Mouse (Mus musculus) lung, postnatal 14 days (tissue): Measurements from ENCODE around the gene Tgfa.

Experiments
- DNase-seq: peaks from one replicate; pipeline ENCODE4 v3.0.0; 2021

The Tgfa gene

DNA sequence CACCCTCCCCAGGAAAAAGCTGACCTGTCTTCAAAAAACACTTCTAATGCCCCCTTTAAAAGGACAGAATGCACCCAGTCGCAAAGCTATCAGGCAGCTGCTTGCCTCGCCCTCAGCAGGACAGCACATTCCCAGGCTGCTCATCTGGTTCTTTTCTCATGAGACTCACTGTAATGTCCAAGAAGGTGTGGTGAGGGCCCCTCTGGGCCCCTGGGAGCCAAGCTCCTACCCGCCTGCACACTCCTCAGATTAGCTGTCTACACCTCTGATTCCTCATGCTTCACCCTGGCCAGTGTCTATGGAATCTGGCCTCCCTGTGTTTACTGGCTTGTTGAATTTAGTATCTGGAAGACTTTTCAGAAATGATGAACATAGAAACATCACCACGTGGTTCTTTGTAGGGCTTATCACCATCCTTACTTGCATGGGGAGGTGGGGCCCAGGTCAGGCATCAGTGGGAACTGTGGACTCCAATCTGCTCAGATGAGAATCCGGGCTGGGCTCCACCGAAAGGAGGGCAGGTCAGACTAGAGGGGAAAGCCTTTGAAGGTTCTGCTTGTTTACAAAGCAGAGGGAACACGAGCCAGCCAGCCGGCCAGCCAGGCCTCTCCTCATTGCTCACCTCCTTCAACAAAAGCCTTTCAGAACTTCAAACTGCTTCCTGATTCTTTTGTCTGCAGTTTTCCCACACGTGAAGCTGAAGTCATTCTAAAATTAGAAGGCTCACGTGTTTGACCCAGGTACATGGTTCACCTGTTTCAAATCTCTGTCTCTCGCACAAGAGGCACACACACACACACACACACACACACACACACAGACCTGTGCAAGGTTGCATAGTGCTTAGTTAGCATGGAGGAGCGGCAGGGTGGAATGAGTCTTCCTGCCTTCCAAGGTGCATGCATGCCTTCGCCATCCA, 38.7 kb downstream of the Tgfa start:
- peak; percentile 28 for DNase-seq

DNA sequence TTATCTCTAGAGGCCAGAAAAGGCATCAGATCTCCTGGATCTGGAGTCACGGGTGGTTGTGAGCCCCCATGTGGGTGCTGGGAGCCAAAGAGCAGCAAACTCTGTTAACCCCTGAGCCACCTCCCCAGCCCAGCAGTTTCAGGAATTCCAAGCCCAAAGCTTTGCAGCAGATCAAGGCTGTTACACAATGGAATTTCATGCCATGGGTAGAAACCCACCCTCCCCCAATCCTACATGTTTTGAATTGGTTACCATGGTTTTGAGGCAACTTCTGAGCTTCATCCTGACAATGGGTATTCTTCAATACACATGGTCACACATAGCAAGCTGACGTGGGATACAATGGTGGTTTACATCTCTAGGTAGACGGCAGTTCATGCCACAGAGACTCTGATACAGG, 49.8 kb downstream of the Tgfa start:
- DNase-seq: no peak

DNA sequence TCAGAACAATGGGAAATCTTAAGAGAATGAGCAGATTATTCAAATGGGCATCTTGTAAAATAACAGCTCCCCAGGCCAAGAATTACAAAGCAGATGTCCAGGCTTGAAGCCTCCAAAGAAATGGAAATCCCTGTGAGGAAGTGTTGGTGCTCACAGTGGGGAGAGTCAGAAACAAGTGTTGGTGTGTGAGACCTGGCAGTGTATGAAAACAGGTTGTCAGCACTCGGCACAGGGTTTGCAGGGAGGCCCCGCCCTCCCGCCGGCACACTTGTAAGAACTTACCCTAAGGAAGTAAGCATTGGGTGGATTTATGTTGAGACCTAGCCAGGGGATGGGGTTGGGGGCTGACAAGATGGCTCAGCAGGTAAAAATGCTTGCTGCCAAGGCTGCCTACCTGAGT, 50.9 kb downstream of the Tgfa start:
- DNase-seq: no peak

DNA sequence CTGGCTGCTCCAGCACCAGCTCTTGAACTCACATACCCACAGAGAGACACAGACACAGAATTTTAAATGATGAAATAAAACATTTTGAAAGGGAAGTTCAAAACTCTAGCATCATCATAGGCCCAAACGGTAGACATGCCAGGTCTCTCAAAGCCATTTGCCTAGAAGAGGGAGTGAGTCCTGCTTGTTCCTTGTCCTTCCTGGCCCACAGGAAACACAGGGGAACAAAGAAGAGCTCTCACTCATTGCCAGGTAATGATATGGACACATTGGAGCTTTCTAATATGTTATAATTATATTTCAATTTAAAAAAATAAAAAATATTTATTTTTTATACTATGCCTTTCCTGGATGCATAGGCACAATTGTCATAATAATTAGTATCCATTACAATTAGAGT, 53.5 kb downstream of the Tgfa start:
- DNase-seq: no peak

DNA sequence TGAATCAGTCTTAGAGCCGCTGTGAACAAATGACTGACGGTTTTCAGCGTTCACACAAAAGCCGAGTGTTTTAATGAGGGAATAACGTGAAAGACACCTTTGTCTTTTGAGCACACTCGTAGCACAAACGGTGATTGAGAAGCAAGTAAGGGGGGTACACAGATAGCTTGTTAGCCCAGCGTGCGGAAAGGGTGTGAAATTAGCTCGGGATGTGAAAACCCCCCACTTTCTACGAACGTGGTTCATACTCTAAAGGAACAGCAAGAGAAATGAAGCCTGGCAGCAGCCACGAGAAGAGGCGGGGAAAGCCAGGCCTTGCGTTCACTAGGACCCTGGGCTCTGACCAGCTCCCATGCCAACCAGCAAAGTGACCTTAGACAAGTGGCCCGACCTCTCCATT, 54.0 kb downstream of the Tgfa start:
- no peak for DNase-seq

DNA sequence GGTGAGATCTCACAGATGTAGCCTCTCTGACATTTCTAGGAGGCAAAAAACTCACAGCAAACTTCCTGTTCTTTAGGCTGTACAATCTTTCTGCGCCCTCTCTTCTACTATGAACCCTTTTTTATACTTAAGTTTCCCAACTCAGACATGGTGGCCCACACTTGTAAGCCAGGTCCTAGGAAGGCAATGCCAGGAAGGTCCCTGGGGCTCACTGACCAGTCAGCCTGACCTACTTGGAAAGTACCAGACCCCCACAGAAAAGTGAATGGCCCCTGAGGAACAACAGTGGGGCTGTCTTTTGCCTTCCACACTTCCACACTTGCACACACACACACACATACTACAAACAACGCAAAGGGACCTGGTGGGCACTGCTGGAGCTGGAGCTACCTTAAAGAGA, 55.2 kb downstream of the Tgfa start:
- no peak for DNase-seq

DNA sequence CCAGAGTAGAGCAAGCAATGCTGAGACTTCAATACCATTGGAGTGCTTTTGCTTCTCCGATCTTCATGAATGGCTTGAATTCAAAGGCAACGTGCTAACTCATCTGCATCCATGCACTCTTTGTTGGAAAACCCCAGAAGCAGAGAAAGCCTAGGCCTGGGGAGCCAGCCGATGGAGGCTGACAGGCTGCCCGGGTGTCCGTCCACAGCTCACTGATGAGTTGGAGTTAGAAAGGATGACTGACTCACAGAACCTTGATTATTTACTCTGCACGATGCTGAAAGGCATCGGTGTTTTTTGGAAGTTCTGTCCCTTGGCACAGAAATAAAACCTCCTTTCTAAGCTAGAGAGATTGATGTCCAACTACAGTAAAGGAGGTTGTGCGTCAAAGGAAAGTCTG, 55.8 kb downstream of the Tgfa start:
- no peak for DNase-seq

DNA sequence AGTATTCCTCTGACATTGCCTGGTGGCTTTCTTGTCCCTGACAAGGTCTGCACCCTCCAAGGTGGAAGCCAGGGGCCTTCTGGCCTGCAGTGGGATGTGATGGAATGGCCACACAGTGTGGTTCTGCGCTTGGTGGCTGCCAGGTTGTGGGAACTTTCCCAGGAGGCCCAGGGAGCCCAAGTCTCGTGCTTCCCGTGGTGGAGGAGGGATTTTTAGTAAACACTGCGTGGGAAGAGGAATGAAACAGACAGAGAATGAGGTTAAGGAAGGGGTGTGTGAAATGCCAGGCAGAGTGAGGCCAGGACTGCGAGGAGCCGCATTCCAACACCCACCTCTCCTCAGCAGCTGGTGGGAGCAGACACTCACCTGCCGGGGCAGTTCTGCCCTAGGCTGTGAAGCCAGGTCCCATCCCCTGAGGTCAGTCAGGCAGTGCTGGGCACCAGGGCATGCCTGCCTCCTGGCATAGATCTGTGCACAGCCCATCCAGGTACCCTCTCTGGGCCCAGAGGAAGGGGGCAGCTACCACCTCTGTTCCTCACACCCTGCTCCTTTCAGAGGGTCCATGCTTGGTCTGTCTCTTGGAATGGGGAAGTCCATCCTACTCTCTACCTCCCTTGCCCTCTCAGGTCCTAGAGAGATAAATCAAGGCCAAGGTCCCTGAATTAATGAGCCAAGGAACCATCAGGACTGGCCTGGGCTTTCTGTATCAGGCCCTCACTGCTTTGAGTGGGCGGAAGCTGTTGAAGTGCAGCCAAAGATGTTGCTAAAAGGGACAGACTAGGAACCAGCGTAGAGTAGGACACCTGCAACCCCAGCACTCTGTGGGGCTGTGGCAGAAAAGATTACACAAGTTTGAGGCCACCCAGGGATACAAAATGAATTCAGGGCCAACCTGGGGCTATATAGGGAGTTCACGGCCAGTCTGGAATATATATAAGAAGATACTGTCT, 57.4 kb downstream of the Tgfa start:
- DNase-seq: no peak

DNA sequence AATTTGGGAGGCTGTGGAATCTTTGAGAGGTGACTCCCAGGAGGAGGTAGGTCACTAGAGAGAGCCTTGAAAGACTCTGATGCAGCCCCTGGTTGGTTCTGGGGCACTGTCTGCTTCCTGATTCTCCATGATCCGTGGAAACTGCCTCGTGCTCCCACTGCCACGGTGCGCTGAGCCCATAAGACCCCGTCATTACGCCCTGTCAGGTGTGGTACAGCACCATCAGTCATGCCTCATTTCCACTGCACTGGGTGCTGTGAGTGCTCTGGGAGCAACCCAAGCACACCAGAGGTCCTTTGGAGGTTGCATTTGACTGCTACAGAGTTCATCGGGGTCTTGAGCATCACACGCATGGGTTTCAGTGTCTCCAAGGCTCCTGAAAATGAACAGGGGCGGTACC, 60.9 kb downstream of the Tgfa start:
- no peak for DNase-seq

DNA sequence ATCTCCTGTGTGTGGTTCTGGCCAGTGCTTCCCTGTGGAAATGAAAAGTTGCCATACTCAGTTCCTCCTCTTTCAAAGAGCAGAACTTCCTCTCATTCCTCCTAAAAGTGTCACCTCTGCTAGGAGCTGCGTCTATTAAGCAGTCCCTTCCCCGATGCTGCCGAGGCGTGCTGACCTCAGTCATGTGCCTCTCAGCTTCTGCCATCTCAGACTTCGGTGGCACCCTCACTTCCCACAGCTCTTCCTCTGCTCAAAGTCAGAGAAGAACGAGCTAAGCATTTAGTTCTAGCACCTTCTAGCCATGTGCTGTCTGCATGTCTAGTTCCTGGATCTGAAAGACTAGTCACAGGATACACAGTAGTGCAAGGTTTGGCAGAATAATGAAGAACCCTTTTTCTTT, 64.2 kb downstream of the Tgfa start:
- no peak for DNase-seq

DNA sequence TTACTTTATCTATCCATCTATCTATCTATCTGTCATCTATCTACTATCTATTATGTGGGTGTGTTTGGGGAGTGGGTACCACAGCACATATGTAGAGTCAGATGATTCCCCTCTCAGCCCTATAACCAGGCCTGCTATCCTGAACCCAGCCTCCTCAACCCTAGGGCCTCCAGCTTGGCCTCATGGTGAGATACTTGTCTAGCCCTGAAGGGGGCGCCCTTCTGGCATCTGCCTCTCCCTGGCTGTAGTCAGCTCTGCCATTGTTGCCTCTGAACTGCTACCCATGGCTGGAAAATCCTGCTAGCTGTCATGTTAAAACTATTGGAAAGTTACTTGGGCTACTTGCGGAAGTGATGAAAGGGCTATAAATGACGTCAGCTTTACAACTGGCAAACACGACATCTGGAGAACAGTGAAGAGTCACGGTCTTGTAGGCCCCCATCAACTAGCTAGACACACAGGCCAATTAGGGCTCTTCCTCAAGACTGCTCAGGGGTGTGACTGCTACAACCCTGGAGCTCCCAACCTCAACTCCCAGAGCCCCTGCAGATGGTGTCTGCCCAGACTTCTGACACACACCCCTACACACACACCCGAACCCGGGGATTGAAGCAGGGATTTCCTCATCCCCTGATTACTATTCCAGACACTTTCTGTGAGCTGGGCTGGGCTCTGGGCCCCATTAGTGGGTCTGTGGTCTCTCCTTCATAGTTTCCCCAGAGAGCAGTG, 65.5 kb downstream of the Tgfa start:
- no peak for DNase-seq

DNA sequence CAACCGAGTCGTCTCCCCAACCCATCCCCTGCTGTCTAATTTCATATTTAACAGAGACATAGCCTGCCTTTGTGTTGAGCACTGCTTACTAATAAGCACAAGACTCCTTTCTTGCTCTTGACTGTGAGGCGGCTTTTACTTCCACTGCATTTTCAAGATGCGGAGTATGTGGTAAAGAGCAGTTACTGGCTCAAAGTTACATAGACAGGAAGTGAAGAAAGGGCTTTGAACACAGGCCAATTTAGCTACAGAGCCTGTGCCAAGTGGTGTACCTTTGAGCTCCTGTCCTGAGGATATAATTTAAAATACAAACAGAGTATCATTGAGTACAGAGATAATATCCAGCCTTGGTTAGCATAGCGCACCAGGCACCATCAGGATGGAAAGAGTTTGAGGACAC, 71.8 kb downstream of the Tgfa start:
- DNase-seq: no peak

DNA sequence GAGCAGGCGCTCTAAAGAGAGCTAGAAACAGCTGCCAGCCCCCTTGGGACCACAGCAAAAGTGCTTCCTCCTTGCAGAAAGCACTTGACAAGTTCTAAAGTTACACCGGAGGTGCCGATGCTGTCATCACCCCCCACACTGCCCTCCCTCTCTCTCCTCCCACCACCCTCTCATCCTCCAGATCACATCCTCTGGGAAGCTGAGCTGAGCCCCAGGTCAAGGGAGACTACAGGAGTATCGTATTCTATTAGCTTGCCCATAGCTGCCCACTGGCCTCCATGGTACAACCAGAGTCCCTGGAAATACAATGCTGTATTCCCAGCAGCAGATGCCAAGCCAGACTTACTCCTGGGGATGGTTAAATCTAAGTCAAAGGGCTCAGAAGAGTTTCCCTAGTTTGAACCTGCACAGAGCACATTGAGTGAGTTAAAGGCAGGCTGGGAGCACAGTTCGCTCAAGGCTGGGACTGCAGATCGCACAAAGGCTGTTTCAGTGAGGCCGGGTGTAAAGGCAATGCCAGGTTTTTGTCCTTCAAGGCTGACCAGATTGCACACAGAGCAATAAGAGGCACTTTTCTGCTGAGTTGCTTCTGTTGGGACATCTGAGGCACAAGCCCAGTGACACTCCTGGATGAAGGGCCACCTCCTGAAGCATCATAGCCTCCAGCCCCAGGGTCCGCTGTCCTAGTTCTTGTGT, 75.5 kb downstream of the Tgfa start:
- no peak for DNase-seq

DNA sequence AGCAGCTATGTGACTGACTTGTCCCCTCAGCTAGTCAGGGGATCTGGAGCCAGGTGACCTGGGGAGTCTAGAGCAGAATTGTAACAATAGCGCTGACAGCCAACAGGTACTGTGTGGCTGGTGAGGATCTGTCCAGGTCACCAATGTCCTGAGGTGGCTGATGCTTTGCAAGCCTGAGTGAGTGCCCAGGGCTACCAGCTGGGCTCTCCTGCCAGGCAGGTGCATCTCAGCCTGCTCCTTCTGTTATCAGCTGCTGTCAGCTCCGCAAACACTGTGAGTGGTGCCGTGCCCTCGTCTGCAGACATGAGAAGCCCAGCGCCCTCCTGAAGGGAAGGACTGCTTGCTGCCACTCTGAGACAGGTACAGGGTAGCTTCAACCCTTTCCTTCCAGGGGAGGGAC, 76.1 kb downstream of the Tgfa start:
- DNase-seq: no peak

DNA sequence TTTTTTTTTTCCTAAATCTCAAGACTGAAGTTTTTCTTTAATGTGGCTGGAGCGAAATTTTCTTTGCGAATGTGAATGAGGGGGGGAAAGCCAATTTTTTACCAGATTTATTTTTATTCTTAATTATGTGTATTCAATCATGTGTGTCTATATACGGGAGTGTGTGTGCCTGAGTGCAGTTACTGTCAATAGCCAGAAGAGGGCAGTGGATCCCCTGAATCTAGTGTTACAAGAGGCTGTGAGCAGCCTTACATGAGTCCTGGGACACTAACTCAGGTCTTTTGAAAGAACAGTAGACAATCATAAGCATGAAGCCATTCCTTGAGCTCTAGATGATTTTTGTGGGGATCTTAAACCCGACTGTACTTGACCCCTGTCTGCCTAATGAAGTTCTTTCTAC, 80.7 kb downstream of the Tgfa start:
- DNase-seq: no peak

DNA sequence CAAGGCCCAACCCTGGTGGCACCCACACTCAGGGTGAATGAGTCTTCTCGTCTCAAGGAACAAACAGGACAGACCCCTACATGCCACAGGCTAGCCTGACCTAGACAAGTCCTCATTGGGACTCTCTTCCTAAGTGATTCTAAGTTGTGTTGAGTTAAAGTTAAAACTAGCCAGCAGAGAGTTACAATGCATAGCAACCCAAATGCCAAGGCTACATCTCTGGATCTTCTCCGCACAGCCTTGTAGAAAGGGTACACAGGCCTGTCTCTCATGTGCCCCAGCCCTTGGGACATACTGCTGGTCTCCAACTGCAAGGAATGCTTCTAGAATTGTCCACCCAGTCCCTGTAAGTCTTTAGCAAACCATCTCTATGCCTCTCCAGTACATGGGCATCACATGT, 81.8 kb downstream of the Tgfa start:
- DNase-seq: no peak

DNA sequence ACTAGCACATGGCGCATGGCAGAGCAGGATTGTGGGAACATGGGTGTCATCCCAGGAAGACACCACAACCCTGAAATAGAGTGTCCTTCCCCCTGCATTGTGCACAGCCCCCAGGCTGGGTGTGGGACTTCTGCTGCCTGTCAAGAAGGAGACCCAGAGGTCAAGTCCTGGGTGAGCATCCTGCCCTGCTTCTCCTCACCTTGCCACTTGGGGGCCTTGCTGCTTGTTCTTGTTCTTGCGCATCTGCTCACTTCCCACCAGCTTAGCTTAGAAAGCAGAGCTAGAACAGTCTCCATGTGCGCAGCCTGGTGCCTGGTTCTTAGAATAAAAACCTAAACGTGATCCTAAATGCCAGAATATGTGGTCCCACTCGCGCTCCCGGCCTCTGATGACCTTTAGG, 82.6 kb downstream of the Tgfa start:
- no peak for DNase-seq

DNA sequence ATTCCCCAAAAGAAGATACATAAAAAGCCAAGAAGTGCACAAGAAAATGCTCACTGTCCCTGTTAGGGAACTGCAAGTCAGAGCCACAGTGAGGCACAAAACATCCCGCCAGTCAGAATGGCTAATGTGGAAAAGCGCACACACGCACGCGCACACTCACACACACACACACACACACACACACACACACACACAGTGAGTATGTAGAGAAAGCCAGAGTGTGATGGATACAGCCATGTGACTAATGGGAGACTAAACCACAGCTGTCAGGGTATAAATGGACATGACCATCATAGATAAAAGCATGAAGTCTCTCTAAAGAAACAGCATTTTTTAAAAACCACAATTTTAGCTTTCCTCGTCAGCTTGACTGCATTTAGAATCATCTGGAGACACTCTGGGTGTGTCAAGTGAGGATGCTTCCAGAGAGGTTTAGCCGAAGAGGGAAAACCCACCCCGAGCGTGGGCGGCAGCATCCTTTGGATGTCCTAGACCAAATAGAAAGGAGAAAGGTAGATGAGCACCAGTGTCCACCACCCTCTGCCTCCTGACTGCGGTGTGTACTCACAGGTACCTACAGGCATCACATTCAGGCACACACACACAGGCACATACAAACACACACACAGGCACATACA, 86.7 kb downstream of the Tgfa start:
- no peak for DNase-seq

DNA sequence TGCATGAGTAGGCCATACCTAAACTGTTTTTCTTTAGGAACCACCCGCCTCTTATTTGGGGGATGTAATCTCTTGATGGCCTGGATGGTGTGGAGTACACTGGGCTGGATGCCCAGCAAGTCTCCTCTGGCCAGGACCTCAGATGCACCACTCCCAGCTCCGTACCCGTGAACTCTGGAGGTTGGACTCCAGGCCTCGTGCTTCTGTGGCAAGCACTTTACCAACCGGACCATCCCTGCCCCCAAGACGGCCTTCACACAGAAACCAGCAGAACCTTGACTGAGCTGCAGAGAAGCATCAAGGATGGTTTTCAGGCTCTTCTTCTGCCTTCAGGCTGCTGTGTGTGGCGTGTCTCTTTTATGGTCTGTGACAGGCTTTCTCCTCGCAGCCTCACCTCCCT, 98.3 kb downstream of the Tgfa start:
- DNase-seq: no peak

DNA sequence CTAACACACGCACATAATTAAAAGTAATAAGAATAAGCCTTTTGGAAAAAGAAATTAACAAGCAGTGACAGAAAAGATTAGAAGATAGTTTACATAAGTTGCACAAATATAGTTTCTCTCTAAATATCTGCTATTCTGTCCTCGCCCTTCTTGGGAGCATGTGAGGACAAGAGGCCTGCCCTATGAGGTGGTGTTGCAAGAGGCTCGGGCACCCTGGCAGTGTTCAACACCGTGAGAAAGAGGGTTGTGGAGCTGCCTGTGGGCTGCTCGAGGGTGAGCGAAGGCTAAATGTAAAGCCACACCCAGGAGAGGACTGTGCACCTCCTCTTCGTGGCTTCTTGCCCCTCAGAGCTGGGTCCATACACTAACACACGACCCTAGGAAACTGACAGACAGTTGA, 100.4 kb downstream of the Tgfa start:
- no peak for DNase-seq

DNA sequence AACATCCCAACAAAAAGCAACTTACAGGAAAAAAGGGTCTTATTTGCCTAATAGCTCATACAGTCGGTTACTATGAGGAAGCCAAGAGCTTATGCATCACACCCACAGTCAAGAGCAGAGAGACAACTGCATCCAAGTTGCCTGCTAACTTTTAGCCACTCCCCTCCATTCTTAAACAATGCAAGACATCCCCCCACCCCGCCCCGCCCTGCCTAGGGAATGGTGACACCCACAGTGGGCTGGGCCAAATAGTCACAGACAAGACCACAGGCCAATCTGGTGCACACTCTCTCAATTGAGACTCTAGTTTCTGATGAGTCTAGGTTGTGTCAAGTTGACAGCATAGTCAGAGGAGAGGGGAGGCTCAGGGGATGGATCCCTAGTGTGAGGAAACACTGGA, 101.1 kb downstream of the Tgfa start:
- DNase-seq: no peak

DNA sequence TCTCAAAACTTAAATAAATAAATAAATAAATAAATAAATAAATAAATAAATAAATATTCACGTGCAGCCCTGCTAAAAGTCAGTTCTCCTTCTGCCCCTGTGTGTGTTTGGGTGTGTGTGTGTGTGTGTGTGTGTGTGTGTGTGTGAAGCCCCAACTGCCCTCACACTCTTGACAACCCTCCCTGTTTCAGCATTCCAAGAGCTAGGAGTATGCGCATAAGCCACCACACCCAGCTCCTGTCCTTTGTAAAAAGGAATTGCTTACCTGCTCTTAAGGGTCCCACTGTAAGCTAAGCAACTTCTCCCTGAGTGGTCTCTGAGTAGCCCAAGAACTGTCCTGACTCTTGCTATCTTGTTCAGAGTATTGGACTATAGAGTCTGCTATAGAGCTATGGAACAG, 101.9 kb downstream of the Tgfa start:
- DNase-seq: no peak
